Mouse (Mus musculus): ENCODE results near the gene Cryba4.

- no peak for TF ChIP-seq EP300 (IDR thresholded peaks at IDR 0.05; ENCODE audit: insufficient read depth, low read depth, low read length)
- TF ChIP-seq CTCF (IDR thresholded peaks at IDR 0.05) = no peak
- no peak for TF ChIP-seq POLR2A (IDR thresholded peaks at IDR 0.05; ENCODE audit: insufficient read depth, low read depth, low read length)
Observed at GRCm38 (mm10) chr5:112264099-112264498, 11.8 kb upstream of the Cryba4 start.

Data from heart, adult 2 months (tissue).